Mouse (Mus musculus) brain, embryonic 18.5 days (tissue): ENCODE results near the gene Vmn1r91.
"Not testable (repeated sequence)": the region's sequence is repeated elsewhere in the genome, so short reads cannot be mapped to it uniquely, and the experiment has no call there.

Experiments
- DNase-seq: peaks from one replicate; pipeline ENCODE4 v3.0.0-alpha.2; 2012; ENCODE audit warnings: low read depth, low spot score

Vmn1r91 gene

DNA sequence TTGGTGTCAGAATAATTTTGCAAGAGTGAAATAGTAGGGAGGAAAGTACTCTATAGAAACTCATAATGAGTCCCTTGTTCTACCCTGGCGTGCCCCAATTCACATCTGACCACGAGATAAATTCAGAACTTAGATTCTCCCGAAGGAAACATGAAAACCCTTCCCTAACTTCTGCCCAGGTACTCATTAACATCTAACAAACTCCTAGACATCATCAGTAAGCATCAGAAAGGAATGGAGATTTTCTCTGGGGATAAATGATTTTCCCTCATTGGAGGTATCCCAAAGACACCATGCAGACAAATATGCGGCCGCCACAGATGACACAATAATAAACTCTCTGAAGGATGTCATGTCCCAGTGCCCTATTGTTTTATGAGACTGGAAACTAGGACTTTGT lies at the start of gene Vmn1r91:
Vmn1r91 (plus strand) TSS at position 301 of the 400 bp plus-strand sequence.
- not testable (repeated sequence) for DNase-seq

DNA sequence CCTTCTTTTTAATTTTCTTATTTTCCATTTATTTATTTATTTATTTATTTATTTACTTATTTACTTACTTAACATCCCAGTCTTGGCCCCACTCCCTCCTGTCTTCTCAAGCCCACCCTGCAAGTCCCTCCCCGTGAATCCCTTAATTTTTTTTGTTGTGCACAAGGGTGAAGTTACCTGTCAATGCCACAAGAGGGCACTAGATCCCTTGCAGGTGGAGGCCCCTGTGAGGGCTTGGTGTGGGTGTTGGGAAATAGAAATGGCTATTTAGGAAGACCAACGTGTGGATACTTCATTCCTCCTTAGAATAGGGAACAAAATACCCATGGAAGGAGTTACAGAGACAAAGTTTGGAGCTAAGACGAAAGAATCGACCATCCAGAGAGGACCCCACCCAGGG lies 35.4 kb upstream of the Vmn1r91 start:
- DNase-seq, result not testable (repeated sequence)

DNA sequence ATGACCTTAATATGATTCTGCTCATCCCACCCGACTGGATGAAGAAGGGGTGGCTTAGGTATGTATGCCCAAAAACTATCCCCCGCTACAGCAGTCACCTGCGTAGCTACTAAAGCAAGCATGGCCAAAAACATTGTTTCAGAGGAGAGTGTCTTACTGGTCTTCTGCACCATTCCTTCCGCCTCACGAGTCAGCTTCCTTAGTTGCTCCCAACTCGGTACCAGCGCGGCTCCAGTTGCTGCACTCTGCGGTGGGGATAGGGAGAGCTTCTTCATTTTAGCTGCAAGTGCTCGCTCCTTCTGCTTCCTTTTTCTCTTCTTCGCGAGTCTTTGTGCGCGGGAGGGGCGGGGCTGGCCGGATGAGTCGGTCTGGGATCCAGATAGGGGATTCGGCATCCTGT lies 21.4 kb upstream of the Vmn1r91 start:
- not testable (repeated sequence) for DNase-seq

DNA sequence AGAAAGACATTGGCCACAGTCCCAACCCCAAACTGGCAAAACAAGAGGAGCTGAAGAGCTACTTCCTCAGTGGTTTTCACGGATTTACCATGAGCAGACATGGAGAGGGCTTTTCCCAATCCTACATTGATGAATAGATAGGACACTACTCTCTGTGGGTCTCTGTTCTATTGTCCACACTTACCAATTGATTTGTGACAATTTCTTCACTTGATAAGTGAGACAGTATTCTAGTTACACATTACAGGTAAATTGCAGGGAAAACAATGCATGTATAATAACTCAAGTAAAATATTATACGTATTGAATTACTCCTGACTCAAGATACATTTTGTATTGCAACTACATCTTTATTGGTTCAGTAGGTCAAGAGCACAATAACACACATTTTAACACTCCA lies 23.0 kb downstream of the Vmn1r91 start, which contains the start of gene Gm16442:
Gm16442 (minus strand) TSS at position 101 of the 400 bp plus-strand sequence.
- not testable (repeated sequence) for DNase-seq

DNA sequence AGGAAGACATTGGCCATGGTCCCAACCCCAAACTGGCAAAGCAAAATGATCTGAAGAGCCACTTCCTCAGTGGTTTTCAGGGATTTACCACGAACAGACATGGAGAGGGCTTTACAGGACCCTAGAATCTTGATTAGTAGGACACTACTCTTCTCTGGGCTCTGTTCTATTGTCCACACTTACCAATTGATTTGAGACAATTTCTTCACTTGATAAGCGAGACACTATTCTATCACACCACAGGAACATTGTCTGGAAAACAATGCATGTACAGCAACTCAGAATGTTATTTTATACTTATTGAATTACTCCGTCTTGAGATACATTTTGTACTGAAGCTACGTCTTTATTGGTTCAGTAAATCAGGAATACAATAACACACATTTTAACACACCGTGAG lies 39.5 kb downstream of the Vmn1r91 start, which contains the start of gene Vmn1r93:
Vmn1r93 (minus strand) TSS at position 101 of the 400 bp plus-strand sequence.
- not testable (repeated sequence) for DNase-seq
